ENCODE assay signal across 27 mouse cellular contexts in the genomic region with DNA sequence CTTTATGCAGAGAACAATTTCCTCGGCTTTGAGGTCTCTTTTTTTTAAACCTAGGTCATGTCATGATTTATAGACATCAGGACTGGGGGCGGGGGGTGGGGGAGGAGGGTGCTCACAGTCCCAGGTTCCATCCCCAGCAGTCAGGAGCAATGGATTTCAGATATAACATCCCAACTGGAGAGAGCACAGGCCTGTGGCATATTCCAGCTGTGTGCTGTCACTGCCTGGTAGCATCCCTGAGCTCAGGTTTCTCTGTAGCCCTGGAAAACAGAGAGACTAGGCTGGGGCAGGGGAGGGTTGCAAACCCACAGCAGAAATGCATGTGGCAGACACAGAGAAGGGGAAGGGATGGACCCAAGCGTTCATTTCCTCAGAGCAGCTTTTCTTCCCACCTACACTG. TPM values are rescaled to one million over a fixed set of nuclear protein-coding genes. Genes with fewer than 3 reads are reported as not detected.
DNase-seq lines count a peak whose midpoint lies in the region; ATAC-seq and TF ChIP-seq lines count a peak whose summit lies in the region.
"Had no signal": no experiment of that assay in that cellular context is flagged by ENCODE, and none has a peak within 500 bp of the region (broad histone marks: within the 10 kb centered on the region; RNA-seq: fewer than 3 reads in every experiment).

No protein-coding gene starts in this region.

- no peak for TF ChIP-seq CTCF in kidney, postnatal 0 days (IDR thresholded peaks at IDR 0.05; ENCODE audit: low read depth)

- no peaks in the 10 kb centered on the region for H3K36me3 ChIP-seq in kidney, embryonic 15.5 days
- no peaks in the 10 kb centered on the region for H3K36me3 ChIP-seq in kidney, postnatal 0 days (ENCODE audit: insufficient read depth, low read length)
- H3K36me3 ChIP-seq: embryonic facial prominence, embryonic 13.5 days; embryonic facial prominence, embryonic 15.5 days; forebrain, embryonic 10.5 days; forebrain, embryonic 12.5 days had no signal

- no peak overlapping the region for H3K9ac ChIP-seq in kidney, embryonic 15.5 days
- no peak overlapping the region for H3K9ac ChIP-seq in kidney, postnatal 0 days (ENCODE audit: low read depth, low read length)
- H3K9ac ChIP-seq: embryonic facial prominence, embryonic 13.5 days; embryonic facial prominence, embryonic 15.5 days; forebrain, embryonic 12.5 days had no signal

- H3K4me2 ChIP-seq in kidney, embryonic 15.5 days, result no peak overlapping the region
- no peak overlapping the region for H3K4me2 ChIP-seq in kidney, postnatal 0 days (ENCODE audit: low read length)
- H3K4me2 ChIP-seq: embryonic facial prominence, embryonic 13.5 days; embryonic facial prominence, embryonic 15.5 days; forebrain, embryonic 12.5 days had no signal

- no peak overlapping the region for H3K4me3 ChIP-seq in kidney, embryonic 15.5 days (replicated peaks)
- no peak overlapping the region for H3K4me3 ChIP-seq in kidney, postnatal 0 days (replicated peaks; ENCODE audit: low read depth, low read length)
- H3K4me3 ChIP-seq: embryonic facial prominence, embryonic 13.5 days; embryonic facial prominence, embryonic 15.5 days; erythroblast, embryonic 14.5 days; forebrain, embryonic 10.5 days; forebrain, embryonic 12.5 days had no signal

- ATAC-seq in kidney, embryonic 15.5 days (replicated peaks; ENCODE audit: low FRiP score), result peak; percentile 85
- peak; percentile 58; the same call in 1 of the 2 replicates for ATAC-seq in kidney, postnatal 0 days (replicated peaks; ENCODE audit: low FRiP score, low read depth)
- ATAC-seq: forebrain, embryonic 14.5 days; forebrain, embryonic 16.5 days had no signal

- no peaks in the 10 kb centered on the region for H3K9me3 ChIP-seq in kidney, embryonic 15.5 days (replicated peaks)
- no peaks in the 10 kb centered on the region for H3K9me3 ChIP-seq in kidney, postnatal 0 days (replicated peaks; ENCODE audit: low read length)
- H3K9me3 ChIP-seq: embryonic facial prominence, embryonic 13.5 days; embryonic facial prominence, embryonic 15.5 days; forebrain, embryonic 10.5 days; forebrain, embryonic 12.5 days had no signal

- H3K4me1 ChIP-seq in kidney, embryonic 15.5 days, result peaks cover 16% of the 10 kb centered on the region
- no peaks in the 10 kb centered on the region; the same call in 1 of the 2 replicates for H3K4me1 ChIP-seq in kidney, postnatal 0 days (replicated peaks; ENCODE audit: insufficient read depth, low read length)

- peaks cover 4% of the 10 kb centered on the region; the same call in 1 of the 2 replicates for H3K27me3 ChIP-seq in kidney, embryonic 15.5 days
- no peaks in the 10 kb centered on the region for H3K27me3 ChIP-seq in kidney, postnatal 0 days (ENCODE audit: insufficient read depth, low read length)

- WGBS in kidney, embryonic 15.5 days, result 14% methylated on average over 3 of the region's 3 CpGs
- 11% methylated on average over 3 of the region's 3 CpGs for WGBS in kidney, postnatal 0 days

- DNase-seq in kidney, adult 11 months, result no peak
- peak; percentile 70 for DNase-seq in kidney, postnatal 0 days (ENCODE audit: low spot score)
- DNase-seq in kidney, postnatal 4 days, result no peak
- DNase-seq in left cerebral cortex, postnatal 14 days (ENCODE audit: low spot score in 2 of 2), result no peak
- DNase-seq: adrenal gland, adult 2 months; adrenal gland, postnatal 10 days; adrenal gland, postnatal 25 days; cerebellum, adult 11 months; cerebellum, adult 18-20 months; cerebellum, adult 8-10 months; cerebellum, adult 9-11 months; cerebellum, postnatal 14 days; cerebellum, postnatal 36 days; embryo, embryonic 11 days had no signal

- peak overlapping the region; percentile 16; the same call in 1 of the 2 replicates for H3K27ac ChIP-seq in kidney, embryonic 15.5 days
- no peak overlapping the region for H3K27ac ChIP-seq in kidney, postnatal 0 days
- H3K27ac ChIP-seq: embryonic facial prominence, embryonic 13.5 days; embryonic facial prominence, embryonic 15.5 days; forebrain, embryonic 10.5 days; forebrain, embryonic 12.5 days had no signal

- intact Hi-C loops in left cerebral cortex, postnatal 14 days (cut with DNase I), result no loop called here

RNA-seq across cellular contexts. Expression of gene Gm572, which starts 17.1 kb away (rescaled TPM):
- not detected in 2 replicates for polyA plus RNA-seq in kidney, embryonic 15.5 days (2015; fragmentation: Nextera tagmentation; extraction: Ambion mirVana)
- polyA plus RNA-seq in kidney, postnatal 0 days (2015; fragmentation: Nextera tagmentation; extraction: Ambion mirVana), result not detected in 2 replicates
- under 1 TPM in 1 of 2 experiments, not detected in 1; 0.26 TPM for total RNA-seq in left cerebral cortex, postnatal 14 days (2021)
- total RNA-seq: adrenal gland, adult 2 months; adrenal gland, postnatal 25 days; common myeloid progenitor, adult 5-6 weeks; MEL had no signal
- polyA plus RNA-seq: brain, embryonic 14.5 days; C2C12; embryonic facial prominence, embryonic 11.5 days; embryonic facial prominence, embryonic 13.5 days; embryonic facial prominence, embryonic 15.5 days; erythroblast, embryonic 14.5 days; forebrain, embryonic 10.5 days; forebrain, embryonic 12.5 days; forebrain, embryonic 14.5 days; forebrain, embryonic 16.5 days had no signal

RNA-seq across cellular contexts. Expression of gene Tardbp, which starts 33.4 kb away (rescaled TPM):
- 360 and 392 TPM in 2 replicates for polyA plus RNA-seq in kidney, embryonic 15.5 days (2015; fragmentation: Nextera tagmentation; extraction: Ambion mirVana)
- polyA plus RNA-seq in kidney, postnatal 0 days (2015; fragmentation: Nextera tagmentation; extraction: Ambion mirVana), result 241 and 281 TPM in 2 replicates
- 100 to 1,000 TPM; 178 to 201 TPM for total RNA-seq in left cerebral cortex, postnatal 14 days (2021)

RNA-seq across cellular contexts. Expression of gene Masp2, which starts 57.8 kb away (rescaled TPM):
- polyA plus RNA-seq in kidney, embryonic 15.5 days (2015; fragmentation: Nextera tagmentation; extraction: Ambion mirVana), result 0.44 and 0.69 TPM in 2 replicates
- polyA plus RNA-seq in kidney, postnatal 0 days (2015; fragmentation: Nextera tagmentation; extraction: Ambion mirVana), result 0.15 TPM in 1 of 2 replicates, not detected in the other
- total RNA-seq in left cerebral cortex, postnatal 14 days (2021), result 1 to 10 TPM; 1.1 to 1.4 TPM
- polyA plus RNA-seq: embryonic facial prominence, embryonic 11.5 days; forebrain, embryonic 10.5 days; forebrain, embryonic 14.5 days had no signal
